Mouse (Mus musculus): ENCODE data around the gene Ppp1r14b.

Ppp1r14b gene

GRCm38 (mm10) chr19:6994002-6994401 lies 19.2 kb downstream of the Ppp1r14b start:
- DNase-seq (ENCODE audit: low read depth, low spot score): no peak

- no peak for DNase-seq (ENCODE audit: low read depth, low spot score)
Observed at GRCm38 (mm10) chr19:6994489-6994888, 19.7 kb downstream of the Ppp1r14b start.

GRCm38 (mm10) chr19:6995255-6995991 lies 20.7 kb downstream of the Ppp1r14b start:
- no peak for DNase-seq (ENCODE audit: low read depth, low spot score)

- DNase-seq (ENCODE audit: low read depth, low spot score): no peak
Observed at GRCm38 (mm10) chr19:6996006-6996405, 21.2 kb downstream of the Ppp1r14b start, which contains the start of the genes Nudt22 and Trpt1. Nudt22 (minus strand) TSS chr19:6996117. Trpt1 (plus strand) TSS chr19:6996131.

- no peak for DNase-seq (ENCODE audit: low read depth, low spot score)
Observed at GRCm38 (mm10) chr19:6997721-6998290, 23.0 kb downstream of the Ppp1r14b start.

- no peak for DNase-seq (ENCODE audit: low read depth, low spot score)
Observed at GRCm38 (mm10) chr19:6999360-7000063, 24.7 kb downstream of the Ppp1r14b start.

- DNase-seq (ENCODE audit: low read depth, low spot score): no peak
Observed at GRCm38 (mm10) chr19:7006892-7007593, 32.3 kb downstream of the Ppp1r14b start.

- no peak for DNase-seq (ENCODE audit: low read depth, low spot score)
Observed at GRCm38 (mm10) chr19:7012426-7012825, 37.7 kb downstream of the Ppp1r14b start.

GRCm38 (mm10) chr19:7013984-7014383 lies 39.2 kb downstream of the Ppp1r14b start:
- no peak for DNase-seq (ENCODE audit: low read depth, low spot score)

GRCm38 (mm10) chr19:7014481-7015135 lies 39.8 kb downstream of the Ppp1r14b start:
- DNase-seq (ENCODE audit: low read depth, low spot score): no peak

- DNase-seq (ENCODE audit: low read depth, low spot score): no peak
Observed at GRCm38 (mm10) chr19:7017541-7018457, 43.0 kb downstream of the Ppp1r14b start.

GRCm38 (mm10) chr19:7018546-7018945 lies 43.8 kb downstream of the Ppp1r14b start:
- DNase-seq (ENCODE audit: low read depth, low spot score): no peak

- DNase-seq (ENCODE audit: low read depth, low spot score): peak; percentile 18
Observed at GRCm38 (mm10) chr19:7019191-7019590, 44.4 kb downstream of the Ppp1r14b start, which contains the start of gene Fermt3. Fermt3 (minus strand) TSS chr19:7019469.

- peak; percentile 13 for DNase-seq (ENCODE audit: low read depth, low spot score)
Observed at GRCm38 (mm10) chr19:7020224-7020641, 45.5 kb downstream of the Ppp1r14b start.

All from telencephalon, adult 2 months (tissue).